Mouse (Mus musculus) heart, postnatal 0 days (tissue): Measurements from ENCODE around the gene Wfdc21. TPM values are rescaled to one million over a fixed set of nuclear protein-coding genes. Genes with fewer than 3 reads are reported as not detected.

ENCODE experiments used
- ATAC-seq: fragments of 200-750 bp; cut with Nextera tagmentation; 2 replicates; pipeline ENCODE4 v1.8.0; 2017; ENCODE audit warnings: low read depth, moderate number of reproducible peaks, moderate library complexity; ENCODE audit not compliant: insufficient read depth
- DNase-seq: peaks from one replicate; pipeline ENCODE4 v3.0.0-alpha.2; 2016; ENCODE audit warnings: low spot score
- H3K27ac ChIP-seq: fragments of 300-500 bp; sonication (generic); 2 replicates; pipeline ENCODE4 v1.5.1; 2014; ENCODE audit warnings: low read depth, mild to moderate bottlenecking
- H3K27me3 ChIP-seq: fragments of 300-500 bp; sonication (generic); 2 replicates; pipeline ENCODE4 v1.6.1; 2014; ENCODE audit warnings: low read length, mixed read lengths; ENCODE audit not compliant: control insufficient read depth, insufficient read depth
- H3K36me3 ChIP-seq: fragments of 300-500 bp; sonication (generic); replicated peaks from 2 replicates; pipeline ENCODE4 v1.6.1; 2014; ENCODE audit warnings: low read length, mixed read lengths; ENCODE audit not compliant: control insufficient read depth, insufficient read depth
- H3K4me1 ChIP-seq: fragments of 300-500 bp; sonication (generic); 2 replicates; pipeline ENCODE4 v1.6.1; 2014; ENCODE audit warnings: antibody characterized with exemption; ENCODE audit not compliant: control insufficient read depth, insufficient read depth
- H3K4me2 ChIP-seq: fragments of 300-500 bp; sonication (generic); 2 replicates; pipeline ENCODE4 v1.6.1; 2014; ENCODE audit warnings: low read depth, mild to moderate bottlenecking, low read length, moderate library complexity
- H3K4me3 ChIP-seq: fragments of 300-500 bp; sonication (generic); 2 replicates; pipeline ENCODE4 v1.5.1; 2014; ENCODE audit warnings: low read depth, low read length
- H3K9ac ChIP-seq: fragments of 300-500 bp; sonication (generic); replicated peaks from 2 replicates; pipeline ENCODE4 v1.6.1; 2014; ENCODE audit warnings: low read depth, low read length, mixed read lengths
- H3K9me3 ChIP-seq: fragments of 300-500 bp; sonication (generic); replicated peaks from 2 replicates; pipeline ENCODE4 v1.6.1; 2016; ENCODE audit warnings: low read length; ENCODE audit not compliant: control insufficient read depth
- CTCF ChIP-seq: IDR thresholded peaks from 2 replicates; pipeline ENCODE4 v1.5.1; 2016; ENCODE audit warnings: antibody characterized with exemption, control low read depth, low read depth
- EP300 ChIP-seq: IDR thresholded peaks from 2 replicates; pipeline ENCODE4 v1.6.1; 2016; ENCODE audit warnings: antibody characterized with exemption, low read depth
- WGBS: fragments of 180-500 bp; shearing (Covaris S2); extraction: QIAGEN DNeasy Blood & Tissue Kit; methylation state at CpG from one replicate; pipeline ENCODE4 v1.1.7; 2014; 5-methylcytosine and 5-hydroxymethylcytosine counted together
- polyA plus RNA-seq: library from polyadenylated mRNA; unstranded; fragments of >200 nt; fragmentation: Nextera tagmentation; extraction: Ambion mirVana; gene quantifications from 2 replicates; pipeline ENCODE4 v1.2.1, GENCODE M21; 2015
- total RNA-seq: library from RNA; depleted of rRNA; stranded (reverse); fragments of >200 nt; gene quantifications from 2 replicates; pipeline ENCODE4 v1.2.3, GENCODE M21; 2014; ENCODE audit warnings: low replicate concordance; rRNA removed

The Wfdc21 gene
- total RNA-seq (not detected in 2 replicates), polyA plus RNA-seq (0.52 and 0.82 TPM in 2 replicates)

DNA sequence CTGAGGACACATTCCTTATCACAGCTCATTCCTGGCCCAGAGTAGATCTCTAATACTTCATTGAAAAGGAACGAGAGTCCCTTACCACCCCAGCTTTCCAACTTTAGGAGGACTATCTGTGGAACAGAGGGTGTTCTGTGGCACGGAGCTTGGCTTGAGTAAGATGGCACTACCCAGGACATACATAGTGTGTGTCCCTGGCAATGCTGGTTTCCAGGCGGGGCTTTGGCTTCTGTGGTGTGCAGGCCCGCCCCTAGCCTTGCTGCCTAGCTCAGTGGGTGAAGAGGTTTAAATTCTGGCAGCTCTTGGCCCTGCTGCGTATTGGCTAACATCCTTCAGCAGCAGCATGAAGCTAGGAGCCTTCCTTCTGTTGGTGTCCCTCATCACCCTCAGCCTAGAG lies at the start of gene Wfdc21:
Wfdc21 (plus strand) TSS at position 260 of the 400 bp plus-strand sequence.
- H3K27me3 ChIP-seq: peaks cover 41% of the 10 kb centered on the region

DNA sequence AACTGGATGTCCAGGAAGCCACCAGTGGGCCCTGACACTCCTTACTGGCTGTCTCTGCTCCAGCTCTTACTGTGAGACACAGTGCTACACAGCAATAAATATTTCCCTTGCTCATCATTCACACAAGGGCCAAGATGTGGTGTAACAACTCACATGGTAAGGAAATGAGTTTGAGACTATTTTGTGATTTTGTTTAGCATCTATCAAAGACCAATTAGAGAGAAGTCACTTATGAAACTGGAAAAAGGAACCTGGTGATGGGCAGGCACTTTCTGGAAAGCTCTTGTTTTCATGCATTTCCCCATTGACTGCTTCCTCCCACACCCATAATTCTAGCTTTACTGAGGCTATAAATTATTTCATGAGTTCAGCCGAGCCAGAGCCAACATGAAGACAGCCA lies 43.0 kb upstream of the Wfdc21 start, which contains the start of gene Wfdc17:
Wfdc17 (plus strand) TSS at position 287 of the 400 bp plus-strand sequence.
- H3K4me1 ChIP-seq: no peaks in the 10 kb centered on the region
- TF ChIP-seq EP300 (no peak), CTCF (no peak)
- DNase-seq: no peak
- no peak for ATAC-seq
- H3K27me3 ChIP-seq: no peaks in the 10 kb centered on the region
- H3K27ac ChIP-seq: no peak within 1 kb of the TSS
- no peak within 1 kb of the TSS for H3K9ac ChIP-seq
- no peak within 1 kb of the TSS for H3K4me2 ChIP-seq
- no peaks in the 10 kb centered on the region for H3K36me3 ChIP-seq
- H3K9me3 ChIP-seq: no peaks in the 10 kb centered on the region
- 38% methylated on average over 1 of the region's 1 CpGs for WGBS
- H3K4me3 ChIP-seq: no peak within 1 kb of the TSS

More for the DNA sequence above, at the start of gene Wfdc21:
- Histone ChIP-seq H3K36me3 (no peaks in the 10 kb centered on the region), H3K4me1 (no peaks in the 10 kb centered on the region), H3K9ac (no peak within 1 kb of the TSS), H3K9me3 (no peaks in the 10 kb centered on the region), H3K27ac (no peak within 1 kb of the TSS), H3K4me3 (no peak within 1 kb of the TSS), H3K4me2 (no peak within 1 kb of the TSS)
- TF ChIP-seq CTCF (no peak), EP300 (no peak)
- ATAC-seq (no peak), DNase-seq (no peak)
- WGBS: 49% methylated on average over 5 of the region's 5 CpGs

DNA sequence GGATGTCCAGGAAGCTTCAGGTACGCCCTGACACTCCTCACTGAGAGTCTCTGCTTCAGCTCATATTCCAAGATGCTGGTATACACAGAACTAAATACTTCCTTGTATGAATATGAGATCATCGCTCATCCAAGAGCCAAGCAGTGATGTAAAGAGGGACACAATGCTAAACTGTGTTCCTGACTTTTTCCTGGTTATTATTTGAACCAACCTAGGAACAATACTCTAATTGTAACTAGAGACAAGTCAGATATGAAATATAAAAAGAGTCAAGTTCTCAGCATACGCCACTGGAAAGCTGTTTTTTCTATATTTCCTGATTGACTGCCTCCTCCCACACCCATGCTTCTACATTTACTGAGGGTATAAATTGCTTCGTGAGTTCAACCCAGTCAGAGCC lies 38.0 kb upstream of the Wfdc21 start, which contains the start of gene Wfdc18:
Wfdc18 (plus strand) TSS at position 301 of the 400 bp plus-strand sequence.
- no peak within 1 kb of the TSS for H3K4me2 ChIP-seq

DNA sequence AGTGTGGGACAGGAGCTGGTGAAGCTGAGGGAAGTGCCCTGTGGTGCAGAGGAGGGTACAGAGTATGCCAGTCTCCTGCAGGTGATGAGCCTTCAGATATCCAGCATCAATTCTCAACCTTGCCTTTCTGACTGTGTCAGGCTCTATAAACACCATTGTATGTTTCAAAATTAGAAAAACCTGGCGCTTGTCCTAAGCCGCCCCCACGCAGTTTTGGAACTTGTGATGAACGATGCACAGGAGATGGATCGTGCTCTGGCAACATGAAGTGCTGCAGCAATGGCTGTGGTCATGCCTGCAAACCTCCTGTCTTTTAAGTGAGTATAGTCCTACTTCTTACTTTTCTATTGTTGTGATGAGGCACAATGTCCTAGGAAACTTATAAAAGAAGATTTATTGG lies 37.1 kb upstream of the Wfdc21 start:
- H3K27me3 ChIP-seq: no peaks in the 10 kb centered on the region
- no peak for DNase-seq
- H3K36me3 ChIP-seq: no peaks in the 10 kb centered on the region
- no peaks in the 10 kb centered on the region for H3K4me1 ChIP-seq
- no peak overlapping the region for H3K4me2 ChIP-seq
- 76% methylated on average over 5 of the region's 5 CpGs for WGBS
- ATAC-seq: no peak
- H3K9ac ChIP-seq: no peak overlapping the region
- H3K27ac ChIP-seq: no peak overlapping the region
- no peak overlapping the region for H3K4me3 ChIP-seq
- no peaks in the 10 kb centered on the region for H3K9me3 ChIP-seq
- TF ChIP-seq CTCF (no peak), EP300 (no peak)

More for the DNA sequence above, 38.0 kb upstream of the Wfdc21 start, which contains the start of gene Wfdc18:
- Histone ChIP-seq H3K9ac (no peak within 1 kb of the TSS), H3K36me3 (no peaks in the 10 kb centered on the region), H3K27ac (no peak within 1 kb of the TSS), H3K27me3 (no peaks in the 10 kb centered on the region), H3K9me3 (no peaks in the 10 kb centered on the region), H3K4me1 (no peaks in the 10 kb centered on the region), H3K4me3 (no peak within 1 kb of the TSS)
- WGBS: 53% methylated on average over 4 of the region's 4 CpGs
- no peak for DNase-seq
- no peak for ATAC-seq
- TF ChIP-seq CTCF (no peak), EP300 (no peak)

DNA sequence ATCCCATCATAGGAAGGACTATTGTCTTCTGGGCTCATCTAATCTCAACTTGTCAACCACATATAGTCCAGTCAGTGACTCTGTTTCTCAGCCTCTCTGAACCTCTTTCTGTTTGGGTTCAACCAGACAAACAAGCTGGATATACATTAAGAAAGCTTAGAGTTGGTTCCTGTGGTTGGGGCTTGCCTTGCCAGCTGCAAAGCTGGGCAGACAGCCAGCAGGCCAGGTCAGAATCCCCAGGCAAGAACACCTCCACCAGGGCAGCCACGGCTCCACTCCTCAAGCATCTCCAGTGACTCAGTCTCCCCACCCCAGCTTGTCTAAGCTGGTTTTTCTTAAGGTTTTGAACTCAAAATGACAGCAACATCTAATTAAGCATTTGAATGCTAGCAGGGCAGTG lies 34.1 kb upstream of the Wfdc21 start:
- H3K9me3 ChIP-seq: no peaks in the 10 kb centered on the region
- no peaks in the 10 kb centered on the region for H3K36me3 ChIP-seq
- H3K9ac ChIP-seq: no peak overlapping the region
- DNase-seq: no peak
- ATAC-seq: no peak
- no peaks in the 10 kb centered on the region for H3K4me1 ChIP-seq
- H3K27ac ChIP-seq: no peak overlapping the region
- WGBS: 60% methylated on average over 1 of the region's 1 CpGs
- no peaks in the 10 kb centered on the region for H3K27me3 ChIP-seq
- H3K4me3 ChIP-seq: no peak overlapping the region
- H3K4me2 ChIP-seq: no peak overlapping the region
- no peak for TF ChIP-seq CTCF
- TF ChIP-seq EP300: no peak

DNA sequence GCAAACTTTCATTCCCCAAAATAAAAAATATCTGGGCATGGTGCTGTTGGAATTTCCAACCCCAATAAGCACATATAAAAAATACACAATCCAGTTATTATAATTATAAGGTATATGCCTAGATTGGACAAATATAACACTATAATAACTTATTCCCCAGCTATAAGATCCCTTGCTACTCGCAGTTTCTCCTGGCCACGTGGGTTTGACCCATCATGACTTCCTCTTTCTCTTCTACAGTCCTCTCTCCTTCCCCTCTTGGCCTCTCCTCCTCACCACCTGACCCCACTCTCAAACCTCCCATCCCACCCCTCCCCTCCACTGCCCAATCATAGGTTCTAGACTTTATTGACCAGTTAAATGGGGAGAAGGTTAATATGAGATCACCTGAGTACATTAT lies 32.8 kb upstream of the Wfdc21 start:
- H3K27me3 ChIP-seq: no peaks in the 10 kb centered on the region
- DNase-seq (no peak), ATAC-seq (no peak)
- TF ChIP-seq CTCF (no peak), EP300 (no peak)
- H3K27ac ChIP-seq: no peak overlapping the region
- no peak overlapping the region for H3K4me2 ChIP-seq
- H3K9ac ChIP-seq: no peak overlapping the region
- no peak overlapping the region for H3K4me3 ChIP-seq
- no peaks in the 10 kb centered on the region for H3K4me1 ChIP-seq
- 59% methylated on average over 2 of the region's 2 CpGs for WGBS
- no peaks in the 10 kb centered on the region for H3K36me3 ChIP-seq
- H3K9me3 ChIP-seq: no peaks in the 10 kb centered on the region
